Mouse (Mus musculus): ENCODE results near the gene Epp13.
"Not testable (repeated sequence)": the region's sequence is repeated elsewhere in the genome, so short reads cannot be mapped to it uniquely, and the experiment has no call there.

Epp13 gene

DNA sequence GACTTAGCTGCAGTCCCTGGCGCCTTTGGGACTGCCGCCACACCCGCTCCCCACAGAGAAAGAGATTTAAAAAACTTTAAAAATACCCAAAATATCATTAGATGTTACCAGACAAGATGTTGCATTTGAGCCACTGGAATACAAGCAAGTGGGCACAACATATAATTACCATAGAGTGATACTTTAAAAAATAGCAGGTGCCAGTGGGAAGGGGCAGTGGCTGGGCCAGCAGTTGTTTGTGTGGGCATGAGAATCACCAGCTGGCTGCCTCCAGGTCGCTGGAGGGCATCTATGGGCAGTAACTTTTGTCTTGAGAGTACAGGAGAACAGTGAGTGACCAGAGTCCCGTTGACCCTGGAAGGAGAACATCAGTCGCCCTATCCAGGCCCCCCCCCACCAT, at the start of gene Epp13:
Gene Epp13, plus strand, starts transcription at position 301 of the 400 bp plus-strand sequence.
- DNase-seq (ENCODE audit: extremely low spot score): no peak

DNA sequence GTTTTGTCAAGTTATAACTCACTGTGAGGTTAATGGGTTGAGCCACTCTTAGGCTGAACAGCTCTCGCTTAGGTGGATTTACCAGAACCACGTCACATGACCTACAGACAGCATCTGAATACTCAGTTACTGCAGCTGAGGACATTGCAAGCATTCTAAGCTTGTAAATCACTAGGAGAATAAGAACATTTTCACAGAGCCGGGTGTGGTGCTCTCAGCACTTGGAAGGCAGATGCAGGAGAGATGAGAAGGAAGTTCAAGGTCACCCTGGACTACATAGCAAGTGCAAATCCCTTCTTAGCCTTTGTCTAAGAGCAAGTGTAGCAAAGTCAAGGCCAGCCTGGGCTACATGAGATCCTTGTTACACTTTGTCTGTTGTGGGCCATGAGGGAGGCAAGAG, 48.3 kb upstream of the Epp13 start:
- no peak for DNase-seq (ENCODE audit: extremely low spot score)

GRCm38 (mm10) chr7:6213144-6213543, 39.4 kb upstream of the Epp13 start:
- no peak for DNase-seq (ENCODE audit: extremely low spot score)

GRCm38 (mm10) chr7:6214691-6215090, 37.8 kb upstream of the Epp13 start:
- DNase-seq (ENCODE audit: extremely low spot score): not testable (repeated sequence)

- no peak for DNase-seq (ENCODE audit: extremely low spot score)
Measured at GRCm38 (mm10) chr7:6220147-6220546, 32.4 kb upstream of the Epp13 start.

GRCm38 (mm10) chr7:6221978-6222377, 30.5 kb upstream of the Epp13 start, which contains the start of gene Zscan5b:
TSS of gene Zscan5b (plus strand) at chr7:6222278.
- no peak for DNase-seq (ENCODE audit: extremely low spot score)

DNA sequence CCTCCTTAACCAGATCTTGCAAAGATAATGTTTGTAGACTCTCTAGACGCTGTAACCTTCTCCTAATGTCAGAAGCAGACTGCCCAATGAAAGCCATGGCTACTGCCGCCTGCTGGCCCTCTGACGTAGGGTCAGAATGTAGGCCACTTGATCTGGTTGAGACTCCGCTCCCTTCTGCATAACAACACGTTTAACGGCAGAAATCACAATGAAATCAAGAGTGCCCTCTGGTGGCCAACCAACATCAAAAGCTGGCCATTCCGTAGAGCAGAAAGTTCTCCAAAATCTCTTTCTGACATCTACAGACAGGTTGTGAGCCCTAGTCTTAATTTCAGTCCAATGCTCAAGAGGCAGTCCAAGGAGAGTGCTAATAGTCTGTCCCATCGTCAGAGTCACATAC, 24.0 kb upstream of the Epp13 start:
- not testable (repeated sequence) for DNase-seq (ENCODE audit: extremely low spot score)

DNA sequence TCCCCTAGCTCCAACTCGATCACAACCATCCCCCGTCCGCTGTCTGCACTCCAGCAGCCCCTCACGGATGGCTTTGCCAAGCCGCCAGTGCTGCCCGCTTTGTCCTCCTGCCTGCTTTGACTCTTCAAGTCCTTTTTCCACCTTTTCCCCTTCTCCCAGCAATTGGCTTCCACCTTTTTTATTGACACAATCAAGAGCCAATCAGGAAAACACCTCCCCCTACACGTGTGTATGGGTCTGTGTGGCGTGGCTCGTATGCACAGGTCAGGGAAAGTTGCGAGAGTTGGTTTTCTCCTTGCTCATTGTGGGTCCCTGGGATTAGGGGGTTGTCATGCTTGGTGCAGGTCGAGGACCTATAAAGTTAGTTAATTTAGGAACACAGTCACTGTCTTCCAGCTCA, 12.7 kb upstream of the Epp13 start:
- DNase-seq (ENCODE audit: extremely low spot score): no peak

DNA sequence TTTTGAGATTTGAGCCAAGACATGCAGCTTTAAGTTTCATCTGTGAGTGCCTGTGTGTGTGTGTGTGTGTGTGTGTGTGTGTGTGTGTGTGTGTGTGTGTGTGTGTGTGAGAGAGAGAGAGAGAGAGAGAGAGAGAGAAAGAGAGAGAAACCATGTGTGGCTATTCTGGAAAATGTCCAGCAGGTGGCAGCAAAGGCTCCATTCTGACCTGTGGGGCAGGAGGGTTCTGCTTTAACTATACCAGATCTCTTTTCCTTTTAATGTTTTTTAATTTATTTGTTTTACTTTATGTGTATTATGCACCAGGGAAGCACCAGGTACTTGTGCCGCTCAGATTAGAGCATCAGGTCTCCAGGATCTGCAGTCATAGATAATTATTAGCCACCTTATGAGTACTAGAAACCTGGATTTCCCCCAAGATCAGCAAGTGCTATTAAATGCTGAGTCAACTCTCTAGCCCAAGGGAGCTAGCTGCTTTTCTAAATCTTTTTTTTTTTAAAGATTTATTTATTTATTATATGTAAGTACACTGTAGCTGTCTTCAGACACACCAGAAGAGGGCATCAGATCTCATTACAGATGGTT, 11.6 kb upstream of the Epp13 start:
- peak; percentile 19 for DNase-seq (ENCODE audit: extremely low spot score)

DNA sequence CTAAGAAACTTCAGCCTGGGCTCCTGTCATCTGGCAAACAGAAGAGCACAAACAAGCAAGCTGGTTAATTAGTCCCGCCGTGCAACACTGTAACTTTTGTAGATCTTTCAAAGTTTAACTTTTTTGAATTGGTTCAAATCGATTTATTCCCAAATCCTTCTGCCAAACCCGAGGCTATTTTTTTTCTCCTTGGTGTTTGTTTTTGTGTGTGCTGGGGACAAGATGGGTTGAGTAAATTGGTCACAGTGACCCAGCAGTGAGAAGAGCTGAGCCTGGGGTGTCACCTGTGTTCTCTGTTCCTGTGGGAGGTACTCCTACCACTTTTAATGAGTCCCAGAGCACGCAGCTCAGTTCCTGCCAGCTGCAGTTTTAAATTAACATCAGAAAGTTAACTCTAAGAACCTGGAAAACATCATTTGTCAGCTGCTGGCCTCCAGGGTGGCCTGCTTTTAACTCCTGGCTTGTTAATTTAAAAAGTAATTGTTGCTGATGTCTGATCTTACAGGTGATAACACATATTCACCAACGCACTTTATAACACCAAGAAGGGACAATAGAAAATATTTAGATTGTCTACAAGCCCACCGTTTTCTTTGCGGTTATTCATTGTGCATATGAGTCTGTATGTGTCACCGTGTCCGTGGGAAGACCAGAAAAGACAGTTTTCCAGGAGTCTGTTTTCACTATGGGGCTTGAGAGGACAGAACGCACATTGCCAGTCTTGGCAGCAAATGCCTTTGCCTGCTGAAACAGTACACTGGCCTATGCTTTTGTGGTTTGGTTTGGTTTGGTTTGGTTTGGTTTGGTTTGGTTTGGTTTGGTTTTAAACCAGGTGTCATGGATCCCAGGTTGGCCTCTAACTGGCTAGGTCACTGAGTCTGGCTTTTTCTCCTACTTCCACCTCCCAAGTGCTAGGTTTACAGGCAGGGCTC, 7.9 kb upstream of the Epp13 start:
- DNase-seq (ENCODE audit: extremely low spot score): no peak

DNA sequence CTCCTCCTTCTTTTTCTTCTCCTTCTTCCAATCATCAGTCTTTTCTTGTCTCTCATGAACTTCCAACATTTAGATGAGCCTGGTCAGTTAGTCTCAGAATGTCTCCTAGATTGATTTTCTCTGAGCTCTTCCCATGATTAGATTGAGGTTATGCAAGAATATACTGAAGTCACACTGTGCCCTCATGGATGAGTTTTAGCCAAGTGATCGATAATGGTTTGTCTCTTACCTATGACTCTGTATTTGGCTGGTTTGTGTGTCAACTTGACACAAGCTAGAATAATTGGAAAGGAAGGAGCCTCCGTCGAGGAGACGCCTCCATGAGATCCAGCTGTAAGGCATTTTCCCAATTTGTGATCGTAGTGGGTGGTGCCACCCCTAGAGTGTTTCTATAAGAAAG, 1.9 kb downstream of the Epp13 start:
- DNase-seq (ENCODE audit: extremely low spot score): no peak

DNA sequence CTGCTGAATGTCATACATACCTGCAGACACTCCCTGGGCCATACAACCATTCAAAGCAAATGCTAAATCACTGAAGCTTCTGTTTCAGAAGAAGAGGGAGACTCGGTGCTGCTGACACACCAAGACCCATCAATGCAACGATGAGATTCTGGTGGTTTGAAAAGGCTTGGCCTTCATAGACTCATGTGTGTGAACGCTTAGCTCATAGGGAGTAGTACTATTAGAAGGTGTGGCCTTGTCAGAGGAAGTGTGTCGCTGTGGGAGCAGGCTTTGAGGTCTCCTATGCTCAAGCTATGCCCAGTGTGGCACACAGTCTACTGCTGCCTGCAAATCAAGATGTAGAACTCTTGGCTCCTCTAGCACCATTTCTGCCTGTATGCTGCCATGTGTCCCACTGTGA, 4.9 kb downstream of the Epp13 start:
- DNase-seq (ENCODE audit: extremely low spot score): no peak

DNA sequence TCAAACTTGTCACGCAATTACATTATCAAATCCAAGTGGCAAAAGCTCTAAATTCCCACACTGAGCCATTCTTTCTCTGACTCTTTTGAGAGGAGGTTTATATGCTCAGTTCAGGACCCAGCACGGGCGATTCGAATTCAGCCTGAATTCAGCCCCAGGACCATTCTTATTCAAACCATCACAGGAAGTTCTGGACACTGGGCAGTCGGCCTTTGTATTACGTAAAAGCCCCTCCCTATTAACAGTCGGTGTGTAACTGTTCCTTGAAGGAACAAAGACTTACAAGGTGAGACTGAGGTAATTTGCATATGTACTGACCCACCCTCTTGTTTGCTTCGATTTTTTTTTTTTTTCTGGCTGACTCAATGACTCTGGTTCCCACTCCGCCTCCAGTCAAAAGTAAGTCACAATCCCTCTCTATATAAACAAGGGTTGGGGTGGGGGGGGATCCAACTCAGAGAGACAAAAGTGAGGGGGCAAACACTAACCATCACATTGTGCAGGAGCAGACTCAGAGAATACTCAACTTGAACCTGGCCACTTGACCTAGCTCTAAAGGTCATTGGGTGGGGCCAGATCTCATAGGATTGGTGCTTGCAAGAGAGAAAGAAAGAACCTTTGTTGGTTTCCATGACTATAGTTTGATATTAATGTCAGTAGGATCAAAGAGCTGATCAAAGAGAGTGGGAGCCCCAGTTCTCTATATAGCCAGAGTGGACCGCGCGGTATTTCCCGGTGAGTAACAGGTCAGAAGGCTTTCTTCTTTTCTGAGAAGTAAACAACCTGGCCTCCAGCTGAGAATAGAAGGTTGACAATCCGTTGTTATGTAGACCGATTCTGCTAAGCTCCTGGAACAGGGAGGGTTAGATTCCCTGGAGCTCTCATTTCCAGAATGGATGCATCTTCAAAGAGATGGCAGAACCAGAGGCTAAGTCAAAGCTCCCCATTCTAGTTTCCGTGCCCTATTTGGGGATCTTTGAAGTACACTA, 6.0 kb downstream of the Epp13 start:
- DNase-seq (ENCODE audit: extremely low spot score): no peak

DNA sequence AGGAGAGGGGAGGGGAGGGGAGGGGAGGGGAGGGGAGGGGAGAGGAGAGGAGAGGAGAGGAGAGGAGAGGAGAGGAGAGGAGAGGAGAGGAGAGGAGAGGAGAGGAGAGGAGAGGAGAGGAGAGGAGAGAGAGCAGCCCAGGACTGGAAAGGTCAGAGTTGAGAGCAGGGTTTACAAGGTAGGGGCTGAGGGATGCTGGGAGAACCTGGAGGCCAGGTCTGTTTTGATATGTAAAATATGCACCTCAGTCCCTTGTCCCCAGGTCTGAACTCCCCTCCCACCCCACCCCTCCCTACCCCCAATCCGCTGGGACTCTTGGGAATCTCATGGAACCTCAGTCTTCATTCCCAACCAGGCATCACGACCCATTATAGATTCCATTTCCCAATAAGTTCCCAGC, 7.5 kb downstream of the Epp13 start:
- not testable (repeated sequence) for DNase-seq (ENCODE audit: extremely low spot score)

DNA sequence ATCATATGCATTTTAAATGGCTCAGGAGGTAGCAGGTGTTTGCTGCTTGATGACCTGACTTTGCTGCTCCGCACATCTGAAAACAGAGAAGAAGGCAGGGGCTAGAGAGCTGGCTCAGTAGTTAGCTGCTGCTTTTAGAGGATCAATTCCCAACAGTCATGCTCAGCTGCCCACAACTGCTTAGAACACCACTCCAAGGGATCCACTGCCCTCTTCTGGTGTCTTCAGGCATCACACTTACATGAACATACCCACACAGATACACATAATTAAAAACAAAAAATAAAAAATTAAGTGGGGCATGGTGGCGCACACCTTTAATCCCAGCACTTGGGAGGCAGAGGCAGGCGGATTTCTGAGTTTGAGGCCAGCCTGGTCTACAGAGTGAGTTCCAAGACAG, 9.6 kb downstream of the Epp13 start:
- no peak for DNase-seq (ENCODE audit: extremely low spot score)

DNA sequence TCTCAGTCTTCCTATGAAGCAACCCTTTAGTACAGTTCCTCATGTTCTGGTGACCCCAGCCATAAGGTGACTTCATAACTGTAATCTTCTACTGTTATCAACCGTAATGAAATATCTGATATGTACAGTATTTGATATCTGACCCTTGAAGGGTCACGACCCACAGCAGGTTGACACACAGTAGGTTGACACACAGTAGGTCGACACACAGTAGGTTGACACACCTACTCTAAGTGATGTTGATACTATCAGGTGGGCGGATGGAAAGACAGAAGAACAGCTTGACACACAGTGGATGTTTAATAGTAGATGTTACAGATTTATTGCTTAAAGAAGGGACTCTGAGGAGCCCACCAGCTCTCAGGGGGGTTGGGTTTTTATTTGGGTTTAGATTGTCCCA, 10.5 kb downstream of the Epp13 start:
- DNase-seq (ENCODE audit: extremely low spot score): no peak

DNA sequence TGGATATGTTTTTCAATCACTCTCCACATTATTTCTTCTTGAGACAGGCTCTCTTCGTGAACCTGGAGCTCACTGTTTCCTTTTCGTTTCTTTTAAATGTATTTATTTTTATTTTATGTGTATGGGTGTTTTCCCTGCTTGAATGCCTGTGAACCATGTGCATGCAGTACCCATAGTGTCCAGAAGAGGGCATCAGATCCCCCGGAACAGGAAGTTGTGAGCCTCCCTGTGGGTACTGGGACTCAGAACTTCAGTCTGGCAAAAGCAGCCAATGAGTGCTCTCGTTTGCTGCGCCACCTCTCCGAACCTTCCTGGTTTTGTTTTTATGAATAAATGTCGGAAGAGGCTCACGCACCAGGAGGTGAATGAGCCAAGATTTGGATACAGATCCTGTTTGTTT, 13.2 kb downstream of the Epp13 start:
- no peak for DNase-seq (ENCODE audit: extremely low spot score)

DNA sequence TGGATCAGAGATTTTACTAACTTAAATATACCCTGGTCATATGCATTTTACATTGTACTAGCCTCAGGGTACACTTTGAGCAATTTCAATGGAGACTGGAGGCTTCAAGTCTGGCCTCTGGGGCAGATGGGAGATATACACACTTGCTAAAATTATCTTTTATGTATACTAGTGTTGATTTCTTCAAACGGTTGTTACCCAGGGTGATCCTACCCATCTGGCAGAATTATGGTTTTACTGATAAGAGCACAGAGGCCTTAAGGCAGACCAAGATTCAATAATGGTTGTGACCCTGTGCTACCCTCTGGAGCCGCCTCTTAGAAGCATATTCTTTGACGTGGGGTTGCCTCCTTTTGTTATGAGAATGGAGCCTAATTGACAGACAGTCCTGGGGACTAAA, 25.4 kb downstream of the Epp13 start:
- no peak for DNase-seq (ENCODE audit: extremely low spot score)

DNA sequence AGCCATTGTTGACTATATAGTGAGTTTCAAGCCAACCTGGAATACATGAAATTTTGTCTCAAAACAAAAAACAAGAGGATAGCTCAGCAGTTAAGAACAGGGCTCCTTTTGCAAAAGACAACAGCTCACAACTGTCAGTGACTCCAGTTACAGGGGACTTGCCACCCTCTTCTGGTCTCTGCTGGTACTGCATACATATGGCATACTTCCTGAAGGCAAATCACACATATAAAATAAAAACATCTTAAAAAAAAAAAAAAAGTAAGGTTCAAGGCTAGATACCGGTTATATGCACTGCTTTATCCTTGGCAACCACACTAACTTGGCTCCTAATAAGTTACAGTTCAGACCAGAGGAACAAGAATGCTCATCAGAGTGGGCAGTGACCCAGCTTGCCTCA, 30.2 kb downstream of the Epp13 start:
- peak; percentile 71 for DNase-seq (ENCODE audit: extremely low spot score)

GRCm38 (mm10) chr7:6283451-6284075, 31.1 kb downstream of the Epp13 start:
- peak; percentile 88 for DNase-seq (ENCODE audit: extremely low spot score)

DNA sequence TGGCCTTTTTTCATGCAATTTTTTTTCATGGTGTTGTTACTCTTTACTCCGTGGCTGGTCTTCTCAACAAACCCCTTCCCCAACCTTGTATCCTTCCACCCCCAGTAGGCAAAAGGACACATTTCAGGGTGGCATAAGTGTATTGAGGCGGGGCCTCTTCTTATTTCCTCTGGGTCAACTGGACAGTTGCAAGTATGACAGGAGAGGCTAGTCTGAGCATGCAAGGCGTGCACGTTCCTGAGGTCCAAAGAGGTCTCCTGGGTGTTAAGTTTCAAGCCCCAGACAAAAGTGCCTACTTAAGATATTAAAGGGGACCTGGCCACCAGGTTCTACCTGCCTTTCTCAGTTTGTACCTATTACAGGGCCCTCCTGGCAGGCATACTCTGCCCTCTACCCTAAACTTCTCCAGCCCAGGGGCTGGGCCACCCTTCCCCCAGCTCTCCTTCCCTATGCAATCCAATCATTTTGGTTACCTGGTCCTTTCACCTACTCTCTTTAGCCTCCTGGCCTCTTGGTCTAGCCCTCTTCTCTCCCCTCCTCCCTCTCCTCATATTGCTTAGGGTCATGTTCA, 32.0 kb downstream of the Epp13 start:
- no peak for DNase-seq (ENCODE audit: extremely low spot score)

All from embryo, embryonic 9.5 days (tissue).